ENCODE assay signal across 8 mouse cellular contexts in genomic region chr2:154402811-154403210, GRCm38 (mm10). TPM values are rescaled to one million over a fixed set of nuclear protein-coding genes. Genes with fewer than 3 reads are reported as not detected.
A peak's percentile ranks its signal among the peaks of the same experiment; 100 is the strongest.
DNase-seq lines count a peak whose midpoint lies in the region; ATAC-seq lines count a peak whose summit lies in the region.

No protein-coding gene starts in this region.

- 0 out of 2 replicates have a peak, but pooled peaks cover 2% of the 10 kb centered on the region for H3K27me3 ChIP-seq in heart, embryonic 11.5 days (ENCODE audit: control insufficient read depth, insufficient read depth, low read length)

- H3K27ac ChIP-seq in heart, embryonic 11.5 days (ENCODE audit: low read depth, low read length), result peak overlapping the region; percentile 88

- peak; percentile 67 for ATAC-seq in heart, embryonic 11.5 days (replicated peaks; ENCODE audit: insufficient number of reproducible peaks, low FRiP score, low TSS enrichment)

- peaks cover 29% of the 10 kb centered on the region for H3K4me1 ChIP-seq in heart, embryonic 11.5 days (ENCODE audit: control insufficient read depth, insufficient read depth, low read length)

- no peaks in the 10 kb centered on the region for H3K9me3 ChIP-seq in heart, embryonic 11.5 days (replicated peaks; ENCODE audit: control insufficient read depth, low read length)

- H3K4me3 ChIP-seq in heart, embryonic 11.5 days (ENCODE audit: low read depth, low read length), result no peak overlapping the region

- peak overlapping the region; percentile 45 for H3K4me2 ChIP-seq in heart, embryonic 11.5 days

- no peaks in the 10 kb centered on the region; the same call in 1 of the 2 replicates for H3K36me3 ChIP-seq in heart, embryonic 11.5 days (ENCODE audit: control insufficient read depth, insufficient read depth, low read length)

- peak; percentile 29 for DNase-seq in embryo, embryonic 10 days (ENCODE audit: low spot score)
- no peak for DNase-seq in embryo, embryonic 9.5 days (ENCODE audit: extremely low spot score)
- DNase-seq in NIH3T3 (ENCODE audit: low read depth), result peak; percentile 89
- peak; percentile 84 for DNase-seq in kidney, adult 9 months
- peak; percentile 71 for DNase-seq in lung, postnatal 25 days (ENCODE audit: low spot score)
- no peak for DNase-seq in layer of hippocampus, adult 9-11 months
- DNase-seq in spleen, postnatal 36 days (ENCODE audit: low spot score in 2 of 2), result no peak

- 9% methylated on average over 7 of the region's 7 CpGs for WGBS in heart, embryonic 11.5 days (ENCODE audit: insufficient replicate concordance)

- 0 out of 2 replicates have a peak overlapping the region, but pooled peaks have one; percentile 46 for H3K9ac ChIP-seq in heart, embryonic 11.5 days (ENCODE audit: low read depth, low read length)

RNA-seq across cellular contexts. Expression of gene Snta1, which starts 5.1 kb away (rescaled TPM):
- polyA plus RNA-seq in heart, embryonic 11.5 days (2014; fragmentation: Nextera tagmentation; extraction: Ambion mirVana), result 14.6 and 22.2 TPM in 2 replicates

RNA-seq across cellular contexts. Expression of gene Cdk5rap1, which starts 30.0 kb away (rescaled TPM):
- polyA plus RNA-seq in heart, embryonic 11.5 days (2014; fragmentation: Nextera tagmentation; extraction: Ambion mirVana), result 14.1 and 18.3 TPM in 2 replicates

RNA-seq across cellular contexts. Expression of gene Cbfa2t2, which starts 33.5 kb away (rescaled TPM):
- 31.2 and 34.0 TPM in 2 replicates for polyA plus RNA-seq in heart, embryonic 11.5 days (2014; fragmentation: Nextera tagmentation; extraction: Ambion mirVana)

Comparison
In these comparisons a context has a peak if more than half of its experiments do, and no peak if none do; other contexts are left out.
1. DNase-seq: peak in embryo, embryonic 10 days (single experiment), NIH3T3 (single experiment), kidney, adult 9 months (single experiment) and lung, postnatal 25 days (single experiment); none in embryo, embryonic 9.5 days (single experiment), layer of hippocampus, adult 9-11 months (single experiment) and spleen, postnatal 36 days (0 of 2).